Mouse (Mus musculus) liver, embryonic 16.5 days (tissue): Measurements from ENCODE around the gene Selenoo. TPM values are rescaled to one million over a fixed set of nuclear protein-coding genes. Genes with fewer than 3 reads are reported as not detected.

Experiments used
- ATAC-seq: fragments of 200-750 bp; cut with Nextera tagmentation; 2 replicates; pipeline ENCODE4 v1.8.0; 2017; ENCODE audit warnings: low read depth, mild to moderate bottlenecking, moderate number of reproducible peaks, moderate library complexity
- H3K27ac ChIP-seq: fragments of 300-500 bp; sonication (generic); 2 replicates; pipeline ENCODE4 v1.5.1; 2014; ENCODE audit warnings: mild to moderate bottlenecking, low read length
- H3K27me3 ChIP-seq: fragments of 300-500 bp; sonication (generic); 2 replicates; pipeline ENCODE4 v1.6.1; 2014; ENCODE audit warnings: low read depth, low read length, mixed read lengths; ENCODE audit not compliant: control insufficient read depth, insufficient read depth
- H3K36me3 ChIP-seq: fragments of 300-500 bp; sonication (generic); 2 replicates; pipeline ENCODE4 v1.6.1; 2014; ENCODE audit warnings: mild to moderate bottlenecking; ENCODE audit not compliant: control insufficient read depth, insufficient read depth
- H3K4me1 ChIP-seq: fragments of 300-500 bp; sonication (generic); 2 replicates; pipeline ENCODE4 v1.6.1; 2014; ENCODE audit warnings: low read depth, low read length, mixed read lengths; ENCODE audit not compliant: control insufficient read depth
- H3K4me2 ChIP-seq: fragments of 300-500 bp; sonication (generic); 2 replicates; pipeline ENCODE4 v1.6.1; 2014; ENCODE audit warnings: low read depth, low read length, mixed read lengths
- H3K4me3 ChIP-seq: fragments of 300-500 bp; sonication (generic); 2 replicates; pipeline ENCODE4 v1.5.1; 2014; ENCODE audit warnings: low read depth, mild to moderate bottlenecking, low read length
- H3K9ac ChIP-seq: fragments of 300-500 bp; sonication (generic); 2 replicates; pipeline ENCODE4 v1.6.1; 2014; ENCODE audit warnings: low read depth, low read length
- H3K9me3 ChIP-seq: fragments of 300-500 bp; sonication (generic); replicated peaks from 2 replicates; pipeline ENCODE4 v1.6.1; 2016; ENCODE audit warnings: low read length; ENCODE audit not compliant: control insufficient read depth
- WGBS: fragments of 180-500 bp; shearing (Covaris S2); extraction: QIAGEN DNeasy Blood & Tissue Kit; methylation state at CpG from one replicate; pipeline ENCODE4 v1.1.7; 2014; ENCODE audit not compliant: insufficient replicate concordance; 5-methylcytosine and 5-hydroxymethylcytosine counted together
- polyA plus RNA-seq: library from polyadenylated mRNA; unstranded; fragments of >200 nt; fragmentation: Nextera tagmentation; extraction: Ambion mirVana; gene quantifications from 2 replicates; pipeline ENCODE4 v1.2.1, GENCODE M21; 2015

The Selenoo gene
- polyA plus RNA-seq, 1 experiment from 2014 or later = 9.1 TPM

- WGBS = 71% methylated on average over 6 of the region's 6 CpGs
- H3K27me3 ChIP-seq = peaks cover 52% of the 10 kb centered on the region
Measured at GRCm38 (mm10) chr15:89061761-89062517, 26.9 kb upstream of the Selenoo start.

GRCm38 (mm10) chr15:89062518-89062910 lies 26.4 kb upstream of the Selenoo start:
- ATAC-seq = no peak
- Histone ChIP-seq H3K4me2 (no peak overlapping the region), H3K27ac (no peak overlapping the region), H3K27me3 (peaks cover 58% of the 10 kb centered on the region), H3K4me3 (no peak overlapping the region), H3K36me3 (no peaks in the 10 kb centered on the region), H3K9me3 (no peaks in the 10 kb centered on the region), H3K4me1 (no peaks in the 10 kb centered on the region; the same call in 1 of the 2 replicates), H3K9ac (no peak overlapping the region)
- WGBS = 67% methylated on average over 5 of the region's 5 CpGs

More at GRCm38 (mm10) chr15:89061761-89062517, 26.9 kb upstream of the Selenoo start:
- H3K4me3 ChIP-seq = no peak overlapping the region
- no peaks in the 10 kb centered on the region for H3K36me3 ChIP-seq
- no peak overlapping the region for H3K27ac ChIP-seq
- H3K4me2 ChIP-seq = no peak overlapping the region
- no peak overlapping the region for H3K9ac ChIP-seq
- H3K4me1 ChIP-seq = no peaks in the 10 kb centered on the region; the same call in 1 of the 2 replicates
- ATAC-seq = no peak
- no peaks in the 10 kb centered on the region for H3K9me3 ChIP-seq

- Histone ChIP-seq H3K27ac (no peak overlapping the region), H3K4me1 (no peaks in the 10 kb centered on the region; the same call in 1 of the 2 replicates), H3K4me2 (no peak overlapping the region), H3K36me3 (no peaks in the 10 kb centered on the region), H3K4me3 (no peak overlapping the region), H3K27me3 (peaks cover 59% of the 10 kb centered on the region), H3K9ac (no peak overlapping the region), H3K9me3 (no peaks in the 10 kb centered on the region)
- 56% methylated on average over 7 of the region's 7 CpGs for WGBS
- ATAC-seq = no peak
Measured at GRCm38 (mm10) chr15:89063001-89063400, 25.9 kb upstream of the Selenoo start.

GRCm38 (mm10) chr15:89063536-89063935 lies 25.3 kb upstream of the Selenoo start:
- no peak for ATAC-seq
- no peaks in the 10 kb centered on the region; the same call in 1 of the 2 replicates for H3K4me1 ChIP-seq
- no peak overlapping the region for H3K4me3 ChIP-seq
- no peak overlapping the region for H3K4me2 ChIP-seq
- WGBS = 52% methylated on average over 6 of the region's 6 CpGs
- H3K36me3 ChIP-seq = no peaks in the 10 kb centered on the region
- no peak overlapping the region for H3K9ac ChIP-seq
- H3K27me3 ChIP-seq = peaks cover 59% of the 10 kb centered on the region
- no peaks in the 10 kb centered on the region for H3K9me3 ChIP-seq
- no peak overlapping the region for H3K27ac ChIP-seq

GRCm38 (mm10) chr15:89064891-89065290 lies 24.0 kb upstream of the Selenoo start:
- no peak overlapping the region for H3K4me2 ChIP-seq
- WGBS = 64% methylated on average over 5 of the region's 5 CpGs
- no peak overlapping the region for H3K27ac ChIP-seq
- no peaks in the 10 kb centered on the region for H3K4me1 ChIP-seq
- no peaks in the 10 kb centered on the region for H3K36me3 ChIP-seq
- ATAC-seq = no peak
- no peaks in the 10 kb centered on the region for H3K9me3 ChIP-seq
- no peak overlapping the region for H3K9ac ChIP-seq
- peaks cover 59% of the 10 kb centered on the region for H3K27me3 ChIP-seq
- no peak overlapping the region for H3K4me3 ChIP-seq

GRCm38 (mm10) chr15:89067609-89068008 lies 21.3 kb upstream of the Selenoo start:
- Histone ChIP-seq H3K27me3 (peaks cover 42% of the 10 kb centered on the region), H3K4me3 (no peak overlapping the region), H3K9ac (no peak overlapping the region), H3K9me3 (no peaks in the 10 kb centered on the region), H3K4me1 (no peaks in the 10 kb centered on the region), H3K27ac (no peak overlapping the region), H3K36me3 (no peaks in the 10 kb centered on the region), H3K4me2 (no peak overlapping the region)
- WGBS = 19% methylated on average over 35 of the region's 35 CpGs
- ATAC-seq = no peak

- H3K4me1 ChIP-seq = no peaks in the 10 kb centered on the region
- H3K4me2 ChIP-seq = no peak overlapping the region
- no peak overlapping the region for H3K27ac ChIP-seq
- H3K4me3 ChIP-seq = no peak overlapping the region
- no peak overlapping the region for H3K9ac ChIP-seq
- WGBS = 25% methylated on average over 26 of the region's 26 CpGs
- peaks cover 42% of the 10 kb centered on the region for H3K27me3 ChIP-seq
- ATAC-seq = no peak
- no peaks in the 10 kb centered on the region for H3K9me3 ChIP-seq
- H3K36me3 ChIP-seq = no peaks in the 10 kb centered on the region
Measured at GRCm38 (mm10) chr15:89068226-89068625, 20.7 kb upstream of the Selenoo start.

- WGBS = 63% methylated on average over 19 of the region's 19 CpGs
Measured at GRCm38 (mm10) chr15:89069336-89069840, 19.5 kb upstream of the Selenoo start.

GRCm38 (mm10) chr15:89070606-89071005 lies 18.3 kb upstream of the Selenoo start:
- Histone ChIP-seq H3K4me3 (no peak overlapping the region), H3K27me3 (peaks cover 42% of the 10 kb centered on the region), H3K4me1 (peaks cover 6% of the 10 kb centered on the region), H3K4me2 (no peak overlapping the region), H3K36me3 (no peaks in the 10 kb centered on the region), H3K9me3 (no peaks in the 10 kb centered on the region), H3K9ac (no peak overlapping the region), H3K27ac (no peak overlapping the region)
- no peak for ATAC-seq
- WGBS = 72% methylated on average over 24 of the region's 24 CpGs

More at GRCm38 (mm10) chr15:89069336-89069840, 19.5 kb upstream of the Selenoo start:
- Histone ChIP-seq H3K36me3 (no peaks in the 10 kb centered on the region), H3K27me3 (peaks cover 42% of the 10 kb centered on the region), H3K4me1 (no peaks in the 10 kb centered on the region), H3K4me3 (no peak overlapping the region), H3K27ac (no peak overlapping the region), H3K9me3 (no peaks in the 10 kb centered on the region), H3K4me2 (no peak overlapping the region), H3K9ac (no peak overlapping the region)
- ATAC-seq = no peak
